Mouse (Mus musculus): ENCODE measurements at regions not wholly inside any gene's neighbourhood (a gene's known extent, or its start where the extent isn't known, plus 50 kb on each side); places are given as distances from the start of the nearest gene placed in this dataset.

DNA sequence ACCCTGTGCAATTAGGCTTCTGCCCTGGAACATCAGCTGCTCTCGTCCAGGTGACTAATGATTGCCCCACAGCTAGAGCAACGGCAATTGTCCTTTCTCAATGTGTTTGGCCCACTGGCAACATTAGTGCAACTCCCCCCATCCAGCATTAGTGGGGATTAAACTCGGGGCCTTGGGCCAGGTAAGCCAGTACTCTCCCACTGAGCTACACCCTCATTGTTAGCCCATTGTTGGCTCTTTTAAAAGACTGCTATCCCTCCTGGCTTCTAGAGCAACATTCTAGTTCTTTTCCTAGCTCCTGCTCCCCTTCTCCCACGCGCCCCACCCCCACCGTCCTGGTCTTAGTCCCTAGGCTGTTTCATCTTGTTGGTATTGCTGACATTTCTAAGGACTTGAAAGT, 463.4 kb downstream of the Zfp704 start:
- WGBS = 68% methylated on average over 6 of the region's 6 CpGs
- no peaks in the 10 kb centered on the region for H3K4me1 ChIP-seq (ENCODE audit: control insufficient read depth, insufficient read depth, low read length)

DNA sequence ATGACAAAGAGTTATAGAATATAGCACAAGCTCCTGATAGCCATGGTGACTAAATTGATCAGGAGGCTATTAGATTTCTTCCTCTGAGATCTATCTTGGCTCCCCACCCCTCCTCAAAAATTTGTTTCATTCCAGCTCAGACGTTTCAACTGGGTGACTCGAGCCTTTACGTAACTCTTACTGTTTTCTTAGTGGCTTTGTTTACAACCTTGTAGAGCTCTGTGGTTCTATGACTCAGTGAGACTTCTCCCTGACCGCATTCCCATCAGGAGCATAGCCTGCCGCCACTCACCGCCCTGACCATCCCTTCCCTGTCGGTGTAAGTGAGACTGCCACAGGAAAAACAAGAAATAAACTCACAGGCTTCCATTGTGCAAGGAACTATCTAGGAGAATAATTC, 464.3 kb downstream of the Zfp704 start:
- Histone ChIP-seq H3K9ac (ENCODE audit: low read depth, low read length) (no peak overlapping the region), H3K4me3 (ENCODE audit: insufficient read depth, low read depth, low read length) (no peak overlapping the region), H3K4me1 (ENCODE audit: control insufficient read depth, insufficient read depth, low read length) (no peaks in the 10 kb centered on the region), H3K27me3 (ENCODE audit: control insufficient read depth, insufficient read depth, low read length) (no peaks in the 10 kb centered on the region), H3K27ac (replicated peaks; ENCODE audit: insufficient read depth, low read depth, low read length) (no peak overlapping the region), H3K36me3 (ENCODE audit: control insufficient read depth, insufficient read depth, low read length) (no peaks in the 10 kb centered on the region), H3K79me2 (ENCODE audit: control insufficient read depth, insufficient read depth, low read length) (no peaks in the 10 kb centered on the region)
- no peak for DNase-seq (ENCODE audit: extremely low read depth, low read depth, low spot score)
- WGBS = 79% methylated on average over 7 of the region's 7 CpGs
- TF ChIP-seq CTCF (IDR thresholded peaks at IDR 0.05; ENCODE audit: low read depth, low read length) = no peak
- TF ChIP-seq POLR2A (IDR thresholded peaks at IDR 0.05; ENCODE audit: extremely low read depth, insufficient read depth, low read length) = no peak

More for the DNA sequence above, 463.4 kb downstream of the Zfp704 start:
- DNase-seq (ENCODE audit: extremely low read depth, low read depth, low spot score) = no peak
- H3K27me3 ChIP-seq (ENCODE audit: control insufficient read depth, insufficient read depth, low read length) = no peaks in the 10 kb centered on the region
- no peaks in the 10 kb centered on the region for H3K36me3 ChIP-seq (ENCODE audit: control insufficient read depth, insufficient read depth, low read length)
- TF ChIP-seq POLR2A (IDR thresholded peaks at IDR 0.05; ENCODE audit: extremely low read depth, insufficient read depth, low read length) = no peak
- TF ChIP-seq CTCF (IDR thresholded peaks at IDR 0.05; ENCODE audit: low read depth, low read length) = no peak
- no peaks in the 10 kb centered on the region for H3K79me2 ChIP-seq (ENCODE audit: control insufficient read depth, insufficient read depth, low read length)
- H3K9ac ChIP-seq (ENCODE audit: low read depth, low read length) = no peak overlapping the region
- no peak overlapping the region for H3K27ac ChIP-seq (replicated peaks; ENCODE audit: insufficient read depth, low read depth, low read length)
- no peak overlapping the region for H3K4me3 ChIP-seq (ENCODE audit: insufficient read depth, low read depth, low read length)

GRCm38 (mm10) chr3:9141836-9142235, 468.0 kb downstream of the Zfp704 start:
- H3K79me2 ChIP-seq (ENCODE audit: control insufficient read depth, insufficient read depth, low read length) = no peaks in the 10 kb centered on the region
- TF ChIP-seq CTCF (IDR thresholded peaks at IDR 0.05; ENCODE audit: low read depth, low read length) (no peak), POLR2A (IDR thresholded peaks at IDR 0.05; ENCODE audit: extremely low read depth, insufficient read depth, low read length) (no peak)
- H3K27me3 ChIP-seq (ENCODE audit: control insufficient read depth, insufficient read depth, low read length) = no peaks in the 10 kb centered on the region
- no peak overlapping the region for H3K27ac ChIP-seq (replicated peaks; ENCODE audit: insufficient read depth, low read depth, low read length)
- no peak for DNase-seq (ENCODE audit: extremely low read depth, low read depth, low spot score)
- H3K4me1 ChIP-seq (ENCODE audit: control insufficient read depth, insufficient read depth, low read length) = no peaks in the 10 kb centered on the region
- H3K36me3 ChIP-seq (ENCODE audit: control insufficient read depth, insufficient read depth, low read length) = no peaks in the 10 kb centered on the region
- H3K9ac ChIP-seq (ENCODE audit: low read depth, low read length) = no peak overlapping the region
- H3K4me3 ChIP-seq (ENCODE audit: insufficient read depth, low read depth, low read length) = no peak overlapping the region
- 55% methylated on average over 5 of the region's 5 CpGs for WGBS

DNA sequence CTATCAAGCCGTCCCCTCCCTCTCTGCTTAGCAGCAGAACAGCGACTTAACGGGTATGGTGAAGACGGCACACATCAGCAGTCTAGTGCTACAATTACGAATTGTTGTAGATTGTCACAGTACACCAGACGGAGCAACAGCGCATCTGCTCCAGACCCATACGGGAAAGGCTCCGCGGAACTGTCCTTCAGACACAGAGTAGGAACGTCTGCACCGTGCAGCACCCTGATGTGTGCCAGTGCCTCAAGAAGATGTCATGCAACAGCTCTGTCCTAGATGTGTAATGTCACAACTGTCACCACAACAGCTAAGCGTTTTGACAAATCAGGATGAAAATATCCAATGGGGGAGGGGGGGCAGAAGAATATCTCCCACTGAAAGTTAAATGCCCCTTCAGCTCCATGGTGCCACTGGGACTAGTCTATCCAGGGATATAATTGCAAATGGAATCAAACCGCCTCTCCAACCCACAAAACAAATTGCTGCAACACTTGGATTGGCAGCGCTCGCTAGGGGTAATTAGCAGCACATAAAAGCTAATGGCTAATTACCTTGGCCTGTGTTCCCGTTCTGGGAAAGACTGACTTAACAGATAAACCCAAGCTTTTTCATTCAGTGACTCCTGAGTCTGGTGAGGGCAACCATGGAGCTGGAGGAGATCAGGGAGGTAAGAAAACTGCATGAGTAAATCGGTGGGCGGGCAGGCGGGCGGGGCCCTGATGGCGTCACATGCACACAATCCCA, 472.6 kb downstream of the Zfp704 start:
- Histone ChIP-seq H3K79me2 (ENCODE audit: control insufficient read depth, insufficient read depth, low read length) (no peaks in the 10 kb centered on the region), H3K4me1 (ENCODE audit: control insufficient read depth, insufficient read depth, low read length) (no peaks in the 10 kb centered on the region), H3K9ac (ENCODE audit: low read depth, low read length) (no peak overlapping the region), H3K27me3 (ENCODE audit: control insufficient read depth, insufficient read depth, low read length) (no peaks in the 10 kb centered on the region), H3K4me3 (ENCODE audit: insufficient read depth, low read depth, low read length) (no peak overlapping the region), H3K36me3 (ENCODE audit: control insufficient read depth, insufficient read depth, low read length) (no peaks in the 10 kb centered on the region), H3K27ac (replicated peaks; ENCODE audit: insufficient read depth, low read depth, low read length) (no peak overlapping the region)
- no peak for DNase-seq (ENCODE audit: extremely low read depth, low read depth, low spot score)
- WGBS = 95% methylated on average over 22 of the region's 22 CpGs
- no peak for TF ChIP-seq POLR2A (IDR thresholded peaks at IDR 0.05; ENCODE audit: extremely low read depth, insufficient read depth, low read length)
- no peak for TF ChIP-seq CTCF (IDR thresholded peaks at IDR 0.05; ENCODE audit: low read depth, low read length)

DNA sequence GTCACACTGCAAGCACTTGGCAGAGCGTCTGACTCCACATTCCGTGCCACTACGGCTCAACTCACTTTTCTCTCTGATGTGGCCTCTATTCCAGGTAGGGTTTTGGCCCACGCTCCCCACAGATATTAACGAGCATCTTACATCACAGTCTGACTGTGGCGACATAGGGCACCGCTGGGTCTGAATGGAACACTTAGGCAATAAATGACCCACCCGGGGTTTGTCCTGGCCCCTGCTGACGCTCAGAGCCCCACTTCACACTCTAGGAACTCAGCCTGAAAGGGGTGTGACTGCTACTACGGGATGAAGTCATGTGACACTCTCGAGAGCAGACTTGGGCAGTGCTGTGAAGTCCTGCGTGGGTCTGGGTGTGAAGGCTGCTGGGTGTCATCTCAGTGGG, 475.9 kb downstream of the Zfp704 start:
- no peak overlapping the region for H3K9ac ChIP-seq (ENCODE audit: low read depth, low read length)
- no peak for TF ChIP-seq CTCF (IDR thresholded peaks at IDR 0.05; ENCODE audit: low read depth, low read length)
- no peak for TF ChIP-seq POLR2A (IDR thresholded peaks at IDR 0.05; ENCODE audit: extremely low read depth, insufficient read depth, low read length)
- H3K27ac ChIP-seq (replicated peaks; ENCODE audit: insufficient read depth, low read depth, low read length) = no peak overlapping the region
- H3K4me1 ChIP-seq (ENCODE audit: control insufficient read depth, insufficient read depth, low read length) = no peaks in the 10 kb centered on the region
- H3K27me3 ChIP-seq (ENCODE audit: control insufficient read depth, insufficient read depth, low read length) = no peaks in the 10 kb centered on the region
- no peaks in the 10 kb centered on the region for H3K36me3 ChIP-seq (ENCODE audit: control insufficient read depth, insufficient read depth, low read length)
- H3K79me2 ChIP-seq (ENCODE audit: control insufficient read depth, insufficient read depth, low read length) = no peaks in the 10 kb centered on the region
- no peak overlapping the region for H3K4me3 ChIP-seq (ENCODE audit: insufficient read depth, low read depth, low read length)
- 74% methylated on average over 12 of the region's 12 CpGs for WGBS
- no peak for DNase-seq (ENCODE audit: extremely low read depth, low read depth, low spot score)

GRCm38 (mm10) chr3:9132104-9132751, 477.7 kb downstream of the Zfp704 start:
- DNase-seq (ENCODE audit: extremely low read depth, low read depth, low spot score) = no peak
- Histone ChIP-seq H3K36me3 (ENCODE audit: control insufficient read depth, insufficient read depth, low read length) (no peaks in the 10 kb centered on the region), H3K79me2 (ENCODE audit: control insufficient read depth, insufficient read depth, low read length) (no peaks in the 10 kb centered on the region), H3K9ac (ENCODE audit: low read depth, low read length) (no peak overlapping the region), H3K27ac (replicated peaks; ENCODE audit: insufficient read depth, low read depth, low read length) (no peak overlapping the region), H3K4me1 (ENCODE audit: control insufficient read depth, insufficient read depth, low read length) (no peaks in the 10 kb centered on the region), H3K27me3 (ENCODE audit: control insufficient read depth, insufficient read depth, low read length) (no peaks in the 10 kb centered on the region), H3K4me3 (ENCODE audit: insufficient read depth, low read depth, low read length) (no peak overlapping the region)
- WGBS = 76% methylated on average over 12 of the region's 12 CpGs
- TF ChIP-seq POLR2A (IDR thresholded peaks at IDR 0.05; ENCODE audit: extremely low read depth, insufficient read depth, low read length) (no peak), CTCF (IDR thresholded peaks at IDR 0.05; ENCODE audit: low read depth, low read length) (no peak)

Data from liver, adult 2 months (tissue).